Comparison of ENCODE assay signal across 14 mouse cellular contexts in the genomic region with DNA sequence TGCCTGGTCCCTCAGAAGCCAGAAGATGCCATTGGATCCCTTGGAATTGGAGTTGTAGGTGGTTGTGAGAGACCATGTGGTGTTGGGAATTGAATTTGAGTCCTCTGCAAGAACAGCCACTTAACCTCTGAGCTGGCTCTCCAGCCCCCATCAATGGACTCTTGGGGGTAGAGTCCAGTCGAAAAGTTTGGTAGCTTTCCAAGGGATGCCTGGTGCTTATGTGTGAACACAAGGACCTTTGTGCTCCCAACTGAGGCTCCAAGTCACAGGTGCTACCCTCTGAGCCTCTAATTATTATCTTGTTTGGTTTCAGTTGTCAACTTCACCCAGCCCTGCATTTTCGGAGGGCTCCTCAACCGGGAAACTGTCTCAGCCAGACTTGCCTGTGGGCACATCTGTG.
"Had no signal": no experiment of that assay in that cellular context is flagged by ENCODE, and none has a peak within 500 bp of the region (broad histone marks: within the 10 kb centered on the region; RNA-seq: fewer than 3 reads in every experiment).

No protein-coding gene starts in this region.

- H3K27me3 ChIP-seq: limb, embryonic 15.5 days; midbrain, embryonic 12.5 days; neural tube, embryonic 13.5 days had no signal

- H3K27ac ChIP-seq: limb, embryonic 15.5 days; midbrain, embryonic 12.5 days; neural tube, embryonic 13.5 days had no signal

- H3K9ac ChIP-seq: limb, embryonic 15.5 days; midbrain, embryonic 12.5 days; neural tube, embryonic 13.5 days had no signal

- H3K4me3 ChIP-seq: limb, embryonic 15.5 days; midbrain, embryonic 12.5 days; neural tube, embryonic 13.5 days had no signal

- H3K9me3 ChIP-seq: limb, embryonic 15.5 days; midbrain, embryonic 12.5 days; neural tube, embryonic 13.5 days had no signal

- ATAC-seq: inflammation-experienced regulatory T-cells, adult 6 months; intestine, postnatal 0 days; midbrain, embryonic 16.5 days had no signal

- DNase-seq: layer of hippocampus, adult 9-11 months; layer of hippocampus, postnatal 36 days; lung, adult 18-20 months; retina, postnatal 1 day; right cerebral cortex, postnatal 4 days; spleen, adult 18-20 months; thymus, adult 18-20 months; thymus, postnatal 14 days had no signal

- H3K4me2 ChIP-seq: limb, embryonic 15.5 days; midbrain, embryonic 12.5 days; neural tube, embryonic 13.5 days had no signal
